Mouse (Mus musculus) heart, postnatal 36 days (tissue): ENCODE data around the gene Rmdn2. TPM values are rescaled to one million over a fixed set of nuclear protein-coding genes. Genes with fewer than 3 reads are reported as not detected.

ENCODE experiments used
- DNase-seq, 2 experiments: peaks; one replicate each; pipeline ENCODE4 v3.0.0; 2021 to 2022
- intact Hi-C: fragments of 180-260 bp; cut with DNase I; formaldehyde crosslinking; loops from one replicate; pipeline ENCODE4 v1.15.1; 2025
- total RNA-seq, 2 experiments: library from RNA; stranded (reverse); gene quantifications; 2 replicates each; pipeline ENCODE4 v1.2.3; 2021

Gene Rmdn2
- total RNA-seq, 2 experiments from 2014 or later, result 10.2 to 11.2 TPM

GRCm38 (mm10) chr17:79730988-79731387 lies 119.3 kb downstream of the Rmdn2 start:
- intact Hi-C loops, result no loop called here
- no peak for DNase-seq

- intact Hi-C loops, result no loop called here
Observed at GRCm38 (mm10) chr17:79733039-79733438, 121.4 kb downstream of the Rmdn2 start.

DNA sequence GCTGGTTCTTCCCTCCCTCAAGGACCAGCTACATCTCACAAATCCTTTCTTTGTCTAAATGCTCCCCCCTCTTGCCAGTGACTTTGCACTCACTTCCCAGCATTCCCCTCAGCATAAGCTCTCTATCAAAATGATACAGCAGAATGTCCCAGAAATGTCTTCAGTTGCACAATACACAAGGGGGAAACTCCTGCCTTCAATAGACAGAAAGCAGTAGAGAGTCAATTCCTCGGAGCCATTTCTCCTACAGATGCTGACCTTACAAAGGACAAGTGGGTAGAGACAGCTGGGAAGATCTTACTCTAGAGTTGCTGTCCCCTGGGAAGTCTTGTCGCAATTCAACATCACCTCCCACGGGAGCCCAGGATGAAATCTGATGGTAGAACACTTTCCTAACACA lies 125.9 kb downstream of the Rmdn2 start:
- intact Hi-C loops, result no loop called here
- peak in 1 of 2 experiments; percentile 42 for DNase-seq

More at GRCm38 (mm10) chr17:79733039-79733438, 121.4 kb downstream of the Rmdn2 start:
- no peak for DNase-seq

GRCm38 (mm10) chr17:79738847-79739498 lies 127.3 kb downstream of the Rmdn2 start:
- intact Hi-C loops, result no loop called here

DNA sequence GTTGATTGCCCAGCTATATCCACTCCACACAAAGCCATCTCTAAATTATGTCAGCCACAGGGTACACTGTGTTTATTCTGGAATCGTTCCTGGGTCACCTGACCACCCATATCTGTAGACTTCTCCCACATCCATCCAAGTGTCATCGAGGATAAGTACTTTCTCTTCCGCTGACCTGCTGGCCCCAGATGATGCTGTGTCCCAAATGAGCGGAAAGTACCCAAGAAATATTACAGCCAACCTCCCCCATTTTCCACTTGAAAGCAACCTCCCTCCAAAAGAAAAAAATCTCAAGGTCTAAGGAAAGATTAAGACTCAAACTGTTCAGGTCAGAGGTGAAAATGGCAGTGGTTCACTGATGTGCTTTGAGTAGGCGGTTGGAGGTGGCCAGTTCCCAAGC lies 131.0 kb downstream of the Rmdn2 start:
- no peak for DNase-seq

More at GRCm38 (mm10) chr17:79738847-79739498, 127.3 kb downstream of the Rmdn2 start:
- no peak for DNase-seq

More for the DNA sequence above, 131.0 kb downstream of the Rmdn2 start:
- intact Hi-C loops, result no loop called here

Other genes with a start within 250 kb of the Rmdn2 start
- gene Cyp1b1, start 103.2 kb downstream of the Rmdn2 start, total RNA-seq, result 1 to 10 TPM; 5.1 to 5.5 TPM